Mouse (Mus musculus): ENCODE measurements around the gene Isg15. TPM values are rescaled to one million over a fixed set of nuclear protein-coding genes. Genes with fewer than 3 reads are reported as not detected.
"Not testable (repeated sequence)": the region's sequence is repeated elsewhere in the genome, so short reads cannot be mapped to it uniquely, and the experiment has no call there.

The Isg15 gene
- polyA plus RNA-seq, 1 experiment: 71.0 TPM

- TF ChIP-seq CTCF (IDR thresholded peaks at IDR 0.05; ENCODE audit: borderline replicate concordance, insufficient read depth, low read length) (no peak), POLR2A (IDR thresholded peaks at IDR 0.05; ENCODE audit: low read depth, low read length) (no peak)
- no peaks in the 10 kb centered on the region for H3K4me1 ChIP-seq (ENCODE audit: control insufficient read depth, insufficient read depth, low read length)
- no peak overlapping the region for H3K4me3 ChIP-seq (ENCODE audit: insufficient read depth, low read length)
- H3K27ac ChIP-seq (ENCODE audit: insufficient read depth, low read length): no peak overlapping the region
These were observed 28.8 kb downstream of the Isg15 start for GRCm38 (mm10) chr4:156171828-156172227.

GRCm38 (mm10) chr4:156169129-156169528 is 31.5 kb downstream of the Isg15 start:
- Histone ChIP-seq H3K4me3 (ENCODE audit: insufficient read depth, low read length) (no peak overlapping the region), H3K4me1 (ENCODE audit: control insufficient read depth, insufficient read depth, low read length) (no peaks in the 10 kb centered on the region)
- TF ChIP-seq CTCF (IDR thresholded peaks at IDR 0.05; ENCODE audit: borderline replicate concordance, insufficient read depth, low read length): no peak
- no peak for TF ChIP-seq POLR2A (IDR thresholded peaks at IDR 0.05; ENCODE audit: low read depth, low read length)

GRCm38 (mm10) chr4:156168611-156169010 is 32.0 kb downstream of the Isg15 start:
- no peak overlapping the region for H3K27ac ChIP-seq (ENCODE audit: insufficient read depth, low read length)
- TF ChIP-seq CTCF (IDR thresholded peaks at IDR 0.05; ENCODE audit: borderline replicate concordance, insufficient read depth, low read length): no peak
- no peak for TF ChIP-seq POLR2A (IDR thresholded peaks at IDR 0.05; ENCODE audit: low read depth, low read length)
- H3K4me3 ChIP-seq (ENCODE audit: insufficient read depth, low read length): no peak overlapping the region
- H3K4me1 ChIP-seq (ENCODE audit: control insufficient read depth, insufficient read depth, low read length): no peaks in the 10 kb centered on the region

More at GRCm38 (mm10) chr4:156169129-156169528, 31.5 kb downstream of the Isg15 start:
- no peak overlapping the region for H3K27ac ChIP-seq (ENCODE audit: insufficient read depth, low read length)

- TF ChIP-seq CTCF (IDR thresholded peaks at IDR 0.05; ENCODE audit: borderline replicate concordance, insufficient read depth, low read length) (no peak), POLR2A (IDR thresholded peaks at IDR 0.05; ENCODE audit: low read depth, low read length) (no peak)
- no peak overlapping the region for H3K27ac ChIP-seq (ENCODE audit: insufficient read depth, low read length)
- no peak overlapping the region for H3K4me3 ChIP-seq (ENCODE audit: insufficient read depth, low read length)
- H3K4me1 ChIP-seq (ENCODE audit: control insufficient read depth, insufficient read depth, low read length): no peaks in the 10 kb centered on the region
These were observed 34.1 kb downstream of the Isg15 start for GRCm38 (mm10) chr4:156166477-156166876.

- TF ChIP-seq CTCF (IDR thresholded peaks at IDR 0.05; ENCODE audit: borderline replicate concordance, insufficient read depth, low read length) (no peak), POLR2A (IDR thresholded peaks at IDR 0.05; ENCODE audit: low read depth, low read length) (no peak)
- Histone ChIP-seq H3K4me1 (ENCODE audit: control insufficient read depth, insufficient read depth, low read length) (no peaks in the 10 kb centered on the region), H3K4me3 (ENCODE audit: insufficient read depth, low read length) (no peak overlapping the region), H3K27ac (ENCODE audit: insufficient read depth, low read length) (no peak overlapping the region)
These were observed 45.8 kb downstream of the Isg15 start for GRCm38 (mm10) chr4:156154771-156155170.

GRCm38 (mm10) chr4:156150887-156151286 is 49.7 kb downstream of the Isg15 start:
- H3K4me1 ChIP-seq (ENCODE audit: control insufficient read depth, insufficient read depth, low read length); H3K4me3 ChIP-seq (ENCODE audit: insufficient read depth, low read length); H3K27ac ChIP-seq (ENCODE audit: insufficient read depth, low read length): not testable (repeated sequence)

Other genes with a start within 250 kb of the Isg15 start
- gene C1qtnf12, start 238.5 kb downstream of the Isg15 start, polyA plus RNA-seq (2011; ENCODE audit: insufficient read length, low read depth, missing spikeins): 25.2 and 31.0 TPM in 2 replicates
- gene B3galt6, start 208.2 kb downstream of the Isg15 start, polyA plus RNA-seq (2011; ENCODE audit: insufficient read length, low read depth, missing spikeins): 5.3 and 5.4 TPM in 2 replicates
- 172 and 187 TPM in 2 replicates for gene Sdf4, start 207.9 kb downstream of the Isg15 start, polyA plus RNA-seq (2011; ENCODE audit: insufficient read length, low read depth, missing spikeins)
- 1.8 and 2.8 TPM in 2 replicates for gene Tnfrsf4, start 187.0 kb downstream of the Isg15 start, polyA plus RNA-seq (2011; ENCODE audit: insufficient read length, low read depth, missing spikeins)
- 1.4 TPM in 1 of 2 replicates, not detected in the other for gene Tnfrsf18, start 174.7 kb downstream of the Isg15 start, polyA plus RNA-seq (2011; ENCODE audit: insufficient read length, low read depth, missing spikeins)
- not detected in 2 replicates for gene Ttll10, start 141.4 kb downstream of the Isg15 start, polyA plus RNA-seq (2011; ENCODE audit: insufficient read length, low read depth, missing spikeins)
- gene 9430015G10Rik, start 90.8 kb downstream of the Isg15 start, polyA plus RNA-seq (2011; ENCODE audit: insufficient read length, low read depth, missing spikeins): 15.0 and 22.1 TPM in 2 replicates
- not detected in 2 replicates for gene Rnf223, start 70.3 kb downstream of the Isg15 start, polyA plus RNA-seq (2011; ENCODE audit: insufficient read length, low read depth, missing spikeins)
- 102 and 110 TPM in 2 replicates for gene Agrn, start 3.3 kb downstream of the Isg15 start, polyA plus RNA-seq (2011; ENCODE audit: insufficient read length, low read depth, missing spikeins)
- 2.9 and 3.6 TPM in 2 replicates for gene AW011738, start 2.5 kb upstream of the Isg15 start, polyA plus RNA-seq (2011; ENCODE audit: insufficient read length, low read depth, missing spikeins)
- gene Perm1, start 15.1 kb upstream of the Isg15 start, polyA plus RNA-seq (2011; ENCODE audit: insufficient read length, low read depth, missing spikeins): 0.12 TPM in 1 of 2 replicates, not detected in the other
- 20.4 and 20.5 TPM in 2 replicates for gene Plekhn1, start 34.0 kb upstream of the Isg15 start, polyA plus RNA-seq (2011; ENCODE audit: insufficient read length, low read depth, missing spikeins)
- 64.6 and 66.1 TPM in 2 replicates for gene Noc2l, start 35.2 kb upstream of the Isg15 start, polyA plus RNA-seq (2011; ENCODE audit: insufficient read length, low read depth, missing spikeins)
- not detected in 2 replicates for gene Samd11, start 54.8 kb upstream of the Isg15 start, polyA plus RNA-seq (2011; ENCODE audit: insufficient read length, low read depth, missing spikeins)
- not detected in 2 replicates for gene Vmn2r-ps159, start 130.3 kb upstream of the Isg15 start, polyA plus RNA-seq (2011; ENCODE audit: insufficient read length, low read depth, missing spikeins)

All from embryonic fibroblast, embryonic 13.5 days (primary cell).